ENCODE assay signal across 26 mouse cellular contexts in genomic region chr4:46967981-46968380, GRCm38 (mm10). TPM values are rescaled to one million over a fixed set of nuclear protein-coding genes. Genes with fewer than 3 reads are reported as not detected.
A peak's percentile ranks its signal among the peaks of the same experiment; 100 is the strongest.
DNase-seq lines count a peak whose midpoint lies in the region; ATAC-seq and TF ChIP-seq lines count a peak whose summit lies in the region.
"Had no signal": no experiment of that assay in that cellular context is flagged by ENCODE, and none has a peak within 500 bp of the region (broad histone marks: within the 10 kb centered on the region; RNA-seq: fewer than 3 reads in every experiment).

No protein-coding gene starts in this region.

- ATAC-seq in forebrain, postnatal 0 days: peak; percentile 58
- no peak for ATAC-seq in forebrain, embryonic 13.5 days
- ATAC-seq in intestine, embryonic 15.5 days: peak; percentile 86
- ATAC-seq in intestine, postnatal 0 days: peak; percentile 82
- peak; percentile 40 for ATAC-seq in neural tube, embryonic 15.5 days (ENCODE audit: low FRiP score)
- ATAC-seq in hindbrain, embryonic 12.5 days (ENCODE audit: low FRiP score): no peak
- ATAC-seq: activated CD4-positive, CD25-positive, alpha-beta regulatory T cell, adult 4 months; CD4-positive, CD25-positive, alpha-beta regulatory T cell, adult 4 months; hindbrain, embryonic 16.5 days had no signal

- no peaks in the 10 kb centered on the region for H3K27me3 ChIP-seq in forebrain, postnatal 0 days (ENCODE audit: insufficient read depth, low read length)
- no peaks in the 10 kb centered on the region for H3K27me3 ChIP-seq in forebrain, embryonic 13.5 days
- no peaks in the 10 kb centered on the region for H3K27me3 ChIP-seq in intestine, embryonic 15.5 days (replicated peaks)
- H3K27me3 ChIP-seq in intestine, postnatal 0 days (replicated peaks; ENCODE audit: control insufficient read depth, insufficient read depth, low read length): no peaks in the 10 kb centered on the region
- no peaks in the 10 kb centered on the region for H3K27me3 ChIP-seq in neural tube, embryonic 15.5 days (replicated peaks)
- H3K27me3 ChIP-seq in hindbrain, embryonic 12.5 days: no peaks in the 10 kb centered on the region
- H3K27me3 ChIP-seq: heart, embryonic 13.5 days had no signal

- H3K4me2 ChIP-seq in forebrain, postnatal 0 days (ENCODE audit: low read depth): no peak overlapping the region
- H3K4me2 ChIP-seq in forebrain, embryonic 13.5 days: no peak overlapping the region
- H3K4me2 ChIP-seq in intestine, embryonic 15.5 days (replicated peaks): no peak overlapping the region
- no peak overlapping the region for H3K4me2 ChIP-seq in intestine, postnatal 0 days (replicated peaks; ENCODE audit: low read depth)
- H3K4me2 ChIP-seq in neural tube, embryonic 15.5 days: no peak overlapping the region
- H3K4me2 ChIP-seq in hindbrain, embryonic 12.5 days (replicated peaks): no peak overlapping the region
- H3K4me2 ChIP-seq: heart, embryonic 13.5 days had no signal

- H3K36me3 ChIP-seq in forebrain, postnatal 0 days (ENCODE audit: insufficient read depth): no peaks in the 10 kb centered on the region
- H3K36me3 ChIP-seq in forebrain, embryonic 13.5 days (ENCODE audit: poor library complexity, severe bottlenecking): no peaks in the 10 kb centered on the region
- no peaks in the 10 kb centered on the region for H3K36me3 ChIP-seq in intestine, embryonic 15.5 days
- no peaks in the 10 kb centered on the region for H3K36me3 ChIP-seq in intestine, postnatal 0 days (ENCODE audit: control insufficient read depth, insufficient read depth)
- no peaks in the 10 kb centered on the region for H3K36me3 ChIP-seq in neural tube, embryonic 15.5 days
- H3K36me3 ChIP-seq in hindbrain, embryonic 12.5 days: no peaks in the 10 kb centered on the region
- H3K36me3 ChIP-seq: heart, embryonic 10.5 days; heart, embryonic 13.5 days had no signal

- WGBS in forebrain, postnatal 0 days: 80% methylated on average over 10 of the region's 10 CpGs
- WGBS in forebrain, embryonic 13.5 days: 84% methylated on average over 10 of the region's 10 CpGs
- WGBS in intestine, embryonic 15.5 days: 55% methylated on average over 10 of the region's 10 CpGs
- WGBS in intestine, postnatal 0 days: 43% methylated on average over 10 of the region's 10 CpGs
- whole genome bisulfite sequencing in neural tube, embryonic 15.5 days: 30% methylated on average over 10 of the region's 10 CpGs
- 91% methylated on average over 10 of the region's 10 CpGs for WGBS in hindbrain, embryonic 12.5 days

- H3K9ac ChIP-seq in forebrain, postnatal 0 days: no peak overlapping the region
- no peak overlapping the region for H3K9ac ChIP-seq in forebrain, embryonic 13.5 days
- H3K9ac ChIP-seq in intestine, embryonic 15.5 days: no peak overlapping the region
- no peak overlapping the region for H3K9ac ChIP-seq in intestine, postnatal 0 days (ENCODE audit: low read depth, low read length)
- H3K9ac ChIP-seq in neural tube, embryonic 15.5 days (replicated peaks): no peak overlapping the region
- H3K9ac ChIP-seq in hindbrain, embryonic 12.5 days: no peak overlapping the region
- H3K9ac ChIP-seq: heart, embryonic 13.5 days had no signal

- no peaks in the 10 kb centered on the region for H3K9me3 ChIP-seq in forebrain, postnatal 0 days (ENCODE audit: low read length)
- H3K9me3 ChIP-seq in forebrain, embryonic 13.5 days (replicated peaks): no peaks in the 10 kb centered on the region
- no peaks in the 10 kb centered on the region for H3K9me3 ChIP-seq in intestine, embryonic 15.5 days
- H3K9me3 ChIP-seq in intestine, postnatal 0 days (ENCODE audit: control insufficient read depth): no peaks in the 10 kb centered on the region
- no peaks in the 10 kb centered on the region for H3K9me3 ChIP-seq in neural tube, embryonic 15.5 days (replicated peaks)
- H3K9me3 ChIP-seq in hindbrain, embryonic 12.5 days (replicated peaks): 0 out of 2 replicates have a peak, but pooled peaks cover 4% of the 10 kb centered on the region
- H3K9me3 ChIP-seq: heart, embryonic 10.5 days; heart, embryonic 13.5 days had no signal

- no peak for TF ChIP-seq CTCF in forebrain, postnatal 0 days (IDR thresholded peaks at IDR 0.05; ENCODE audit: low read depth)
- TF ChIP-seq CTCF in intestine, postnatal 0 days (IDR thresholded peaks at IDR 0.05; ENCODE audit: low read depth): peak; percentile 20

- DNase-seq in forebrain, postnatal 0 days: no peak
- DNase-seq in left cerebral cortex, adult 11 months (ENCODE audit: low spot score): no peak
- DNase-seq: adrenal gland, adult 8-10 months; adrenal gland, postnatal 25 days; cerebellum, adult 18-20 months; cerebellum, adult 9-10 months; cerebellum, postnatal 14 days; gastrocnemius, postnatal 10 days; gastrocnemius, postnatal 36 days; heart, adult 2 months; heart, postnatal 14 days; heart, postnatal 4 days; kidney, adult 11 months had no signal

- no peak overlapping the region for H3K4me3 ChIP-seq in forebrain, postnatal 0 days (ENCODE audit: low read depth, low read length)
- no peak overlapping the region for H3K4me3 ChIP-seq in forebrain, embryonic 13.5 days
- no peak overlapping the region for H3K4me3 ChIP-seq in intestine, embryonic 15.5 days (replicated peaks)
- H3K4me3 ChIP-seq in intestine, postnatal 0 days (ENCODE audit: low read depth, low read length): no peak overlapping the region
- H3K4me3 ChIP-seq in neural tube, embryonic 15.5 days (replicated peaks): no peak overlapping the region
- no peak overlapping the region for H3K4me3 ChIP-seq in hindbrain, embryonic 12.5 days
- H3K4me3 ChIP-seq: heart, adult 2 months; heart, embryonic 10.5 days; heart, embryonic 13.5 days had no signal

- no peaks in the 10 kb centered on the region for H3K4me1 ChIP-seq in forebrain, postnatal 0 days (ENCODE audit: insufficient read depth)
- no peaks in the 10 kb centered on the region for H3K4me1 ChIP-seq in forebrain, embryonic 13.5 days
- H3K4me1 ChIP-seq in intestine, embryonic 15.5 days (replicated peaks): no peaks in the 10 kb centered on the region
- no peaks in the 10 kb centered on the region; the same call in 1 of the 2 replicates for H3K4me1 ChIP-seq in intestine, postnatal 0 days (replicated peaks; ENCODE audit: control insufficient read depth, insufficient read depth, low read length)
- H3K4me1 ChIP-seq in neural tube, embryonic 15.5 days: peaks cover 18% of the 10 kb centered on the region
- H3K4me1 ChIP-seq in hindbrain, embryonic 12.5 days: no peaks in the 10 kb centered on the region
- H3K4me1 ChIP-seq: heart, embryonic 10.5 days; heart, embryonic 13.5 days had no signal

- H3K27ac ChIP-seq in forebrain, postnatal 0 days (ENCODE audit: low read depth, low read length): no peak overlapping the region
- H3K27ac ChIP-seq in forebrain, embryonic 13.5 days: no peak overlapping the region
- H3K27ac ChIP-seq in intestine, embryonic 15.5 days: no peak overlapping the region
- H3K27ac ChIP-seq in intestine, postnatal 0 days (ENCODE audit: low read depth, low read length): no peak overlapping the region
- H3K27ac ChIP-seq in neural tube, embryonic 15.5 days (replicated peaks): no peak overlapping the region; the same call in 1 of the 2 replicates
- no peak overlapping the region for H3K27ac ChIP-seq in hindbrain, embryonic 12.5 days
- H3K27ac ChIP-seq: heart, adult 2 months; heart, embryonic 10.5 days; heart, embryonic 13.5 days had no signal

RNA-seq across cellular contexts. Expression of gene Gabbr2, which starts 23.7 kb away (rescaled TPM):
- total RNA-seq in forebrain, postnatal 0 days (2014; rRNA removed): 51.8 and 65.3 TPM in 2 replicates
- 6.4 and 14.7 TPM in 2 replicates for polyA plus RNA-seq in forebrain, postnatal 0 days (2015; fragmentation: Nextera tagmentation; extraction: Ambion mirVana)
- polyA plus RNA-seq in forebrain, embryonic 13.5 days (2015; fragmentation: Nextera tagmentation; extraction: Ambion mirVana): 0.88 and 1.5 TPM in 2 replicates
- polyA plus RNA-seq in intestine, embryonic 15.5 days (2015; fragmentation: Nextera tagmentation; extraction: Ambion mirVana): 0.15 and 0.19 TPM in 2 replicates
- 0.07 and 0.14 TPM in 2 replicates for polyA plus RNA-seq in intestine, postnatal 0 days (2015; fragmentation: Nextera tagmentation; extraction: Ambion mirVana)
- 9.2 and 12.5 TPM in 2 replicates for polyA plus RNA-seq in neural tube, embryonic 15.5 days (2015; fragmentation: Nextera tagmentation; extraction: Ambion mirVana)
- polyA plus RNA-seq in hindbrain, embryonic 12.5 days (2016; fragmentation: Nextera tagmentation; extraction: Ambion mirVana): 1.3 and 1.4 TPM in 2 replicates
- total RNA-seq: granulocyte monocyte progenitor cell, adult 5-6 weeks; MEL had no signal
- polyA plus RNA-seq: C2C12 had no signal

Comparison
In these comparisons a context has a peak if more than half of its experiments do, and no peak if none do; other contexts are left out.
1. ATAC-seq: peak in forebrain, postnatal 0 days (single experiment), intestine, embryonic 15.5 days (single experiment), intestine, postnatal 0 days (single experiment) and neural tube, embryonic 15.5 days (single experiment); none in forebrain, embryonic 13.5 days (single experiment) and hindbrain, embryonic 12.5 days (single experiment).